Mouse (Mus musculus): ENCODE results near the gene Serpina3c.

Serpina3c gene

DNA sequence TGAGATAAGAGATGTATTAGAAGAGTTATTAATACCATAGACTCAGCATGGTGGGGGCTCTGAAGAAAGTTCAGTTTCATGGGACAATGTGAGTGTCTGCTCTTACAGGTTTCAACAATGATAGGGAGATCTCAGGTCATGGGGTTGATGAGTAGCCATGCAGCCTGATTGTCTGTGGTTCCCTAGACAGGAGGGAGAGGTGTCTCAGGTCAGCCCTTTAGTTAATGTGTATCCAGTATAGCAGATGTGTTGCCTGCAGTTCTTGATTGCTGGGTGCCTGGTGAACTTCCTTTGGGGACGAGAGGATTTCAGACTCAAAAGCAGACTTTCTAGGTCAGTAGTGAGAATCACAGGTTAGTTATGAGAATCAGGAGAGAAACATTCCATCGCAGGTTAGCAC, 45.2 kb downstream of the Serpina3c start:
- no peak for DNase-seq

DNA sequence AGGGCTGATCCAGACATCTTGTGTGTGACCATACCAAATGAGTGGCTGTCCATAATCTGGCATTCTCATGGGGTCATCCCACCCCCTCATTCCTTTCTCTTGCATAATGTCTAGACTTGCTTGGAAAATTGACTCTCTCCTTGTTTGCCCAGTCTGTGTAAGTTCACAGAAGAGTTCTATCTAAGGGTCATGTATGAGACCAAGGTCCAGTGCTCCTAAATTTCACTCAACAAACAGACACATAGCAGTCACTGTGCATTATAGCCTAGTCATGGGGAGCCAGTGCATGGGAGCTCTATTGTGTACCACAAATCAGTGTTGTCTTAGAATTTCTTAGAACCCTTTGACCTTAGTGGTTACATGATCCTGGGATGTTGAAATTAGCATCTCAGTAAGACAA, 46.8 kb downstream of the Serpina3c start:
- no peak for DNase-seq

DNA sequence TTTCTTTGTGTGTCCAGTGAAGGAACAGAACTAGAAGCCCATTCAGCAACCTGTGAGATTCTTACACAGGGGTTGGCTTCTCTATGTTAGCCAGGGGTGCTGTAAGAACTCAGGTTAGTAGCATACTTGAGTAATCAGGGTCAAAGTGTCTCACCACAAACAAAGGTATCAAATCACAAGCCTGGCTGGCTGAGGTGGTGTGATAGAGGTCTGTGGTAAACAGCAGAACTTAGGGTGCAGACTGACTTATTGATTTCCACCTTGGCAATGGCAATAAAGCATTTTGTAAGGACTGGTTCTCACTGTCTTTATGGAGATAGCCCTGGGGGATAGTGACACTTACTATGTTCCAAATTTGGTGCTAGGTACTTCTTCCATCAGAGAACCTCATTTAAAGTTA, 47.8 kb downstream of the Serpina3c start:
- DNase-seq = no peak

DNA sequence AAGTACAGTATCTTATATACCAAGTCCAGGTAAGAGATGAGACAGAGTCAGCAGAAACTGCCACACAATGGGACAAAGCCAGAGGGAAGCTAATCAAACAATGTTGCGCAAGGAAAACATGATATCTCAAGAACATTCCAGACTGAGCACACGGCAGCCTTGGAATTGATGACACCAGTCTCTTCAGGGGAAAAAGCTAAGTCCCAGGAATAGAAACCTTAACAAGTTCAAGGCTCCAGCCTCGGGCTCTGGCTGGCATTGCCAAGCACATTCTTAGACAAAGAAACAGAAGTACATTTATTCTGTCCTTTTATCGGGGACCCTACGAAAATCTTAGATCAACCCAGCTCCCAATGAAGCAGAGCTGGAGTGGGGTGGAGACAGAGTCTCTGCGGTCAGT, 52.9 kb downstream of the Serpina3c start, which contains the start of gene Serpina5:
TSS of gene Serpina5 (plus strand) at position 346 of the 400 bp plus-strand sequence.
- no peak for DNase-seq

Data from kidney, postnatal 4 days (tissue).